Comparison of ENCODE assay signal across 8 mouse cellular contexts in the genomic region with DNA sequence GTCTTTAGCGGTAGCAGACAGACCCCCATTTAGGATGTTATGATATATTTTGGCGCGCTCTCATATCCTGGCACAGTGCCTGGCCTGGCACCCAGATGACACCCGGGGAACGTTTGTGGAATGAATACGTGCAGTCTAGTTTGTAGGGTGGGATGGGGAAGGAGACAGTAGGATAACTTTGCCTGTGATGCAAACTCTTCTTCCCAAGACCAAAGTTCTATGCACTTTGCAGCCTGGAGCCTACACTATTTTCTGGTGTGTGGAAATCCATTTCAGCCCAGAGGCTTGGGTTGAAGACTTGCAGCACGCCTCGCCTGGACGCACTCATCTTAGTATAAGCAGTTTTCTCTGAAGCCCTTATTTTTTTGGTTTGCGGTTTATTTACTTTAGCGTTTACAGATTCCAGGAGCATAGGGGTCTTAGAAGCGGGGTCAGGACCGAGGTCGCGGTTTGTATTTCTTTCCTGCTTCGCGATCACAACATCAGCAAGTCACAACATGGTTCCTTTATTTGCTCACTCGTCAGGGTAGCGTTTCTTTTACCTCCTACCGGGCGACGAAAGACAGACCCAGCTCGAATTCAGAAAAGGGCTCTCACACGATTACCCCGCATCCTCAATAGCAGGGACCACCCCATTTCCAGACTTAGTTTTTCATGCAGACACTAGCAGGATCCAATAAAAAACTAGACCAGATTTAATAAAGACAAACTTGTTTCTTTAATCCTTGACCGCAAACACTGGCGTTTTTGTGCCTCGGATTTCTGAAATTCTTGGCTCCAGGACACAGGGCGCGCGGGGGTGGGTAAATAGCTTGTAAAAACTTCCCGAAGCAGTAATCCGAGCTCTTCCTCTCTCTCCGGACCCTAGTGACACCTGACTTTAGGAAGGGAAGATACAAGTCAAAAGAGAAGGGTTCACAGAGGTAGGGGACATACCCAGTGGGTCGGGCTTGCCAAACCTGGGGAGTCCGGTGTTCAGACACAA. TPM values are rescaled to one million over a fixed set of nuclear protein-coding genes. Genes with fewer than 3 reads are reported as not detected.
DNase-seq lines count a peak whose midpoint lies in the region; ATAC-seq and TF ChIP-seq lines count a peak whose summit lies in the region.

No protein-coding gene starts in this region.

- peak overlapping the region; percentile 70 for H3K9ac ChIP-seq in heart, embryonic 12.5 days
- peak overlapping the region; percentile 82 for H3K9ac ChIP-seq in ES-E14 (ENCODE audit: insufficient read depth, low read depth, low read length, poor library complexity, severe bottlenecking)
- H3K9ac ChIP-seq in hindbrain, embryonic 13.5 days = peak overlapping the region; percentile 72

- peaks cover 36% of the 10 kb centered on the region for H3K4me1 ChIP-seq in heart, embryonic 12.5 days (replicated peaks)
- H3K4me1 ChIP-seq in ES-E14 (ENCODE audit: control insufficient read depth in 2 of 2, insufficient read depth in 2 of 2, low read length in 2 of 2, poor library complexity in 1 of 2) = peaks cover 3 to 5% of the 10 kb centered on the region in 2 experiments; a peak in 2 of 4 replicates
- peaks cover 17% of the 10 kb centered on the region for H3K4me1 ChIP-seq in hindbrain, embryonic 13.5 days (replicated peaks)

- in situ Hi-C loops in ES-E14 (cut with MboI; ENCODE audit: low sequenced_read_pairs in 2 of 2, unreplicated experiment in 2 of 2) = no loop called here

- peak overlapping the region; percentile 34; the same call in 1 of the 2 replicates for H3K27ac ChIP-seq in heart, embryonic 12.5 days (ENCODE audit: poor library complexity, severe bottlenecking)
- peak overlapping the region; percentile 40; the same call in 1 of the 2 replicates for H3K27ac ChIP-seq in ES-E14 (ENCODE audit: insufficient read depth, low read depth, low read length, poor library complexity, severe bottlenecking)
- H3K27ac ChIP-seq in hindbrain, embryonic 13.5 days = 0 out of 2 replicates have a peak overlapping the region, but pooled peaks have one; percentile 3

- WGBS in heart, embryonic 12.5 days = 5% methylated on average over 36 of the region's 36 CpGs
- WGBS in hindbrain, embryonic 13.5 days = 8% methylated on average over 36 of the region's 36 CpGs

- intact Hi-C loops in heart, postnatal 25 days (cut with DNase I) = loop anchor here (2.0 kb wide), 4 partner anchors 19 to 115 kb away; partner anchors contain the start of gene Sumf1

- peak overlapping the region; percentile 90 for H3K4me3 ChIP-seq in heart, embryonic 12.5 days
- H3K4me3 ChIP-seq in ES-E14 (ENCODE audit: insufficient read depth in 1 of 2, low read depth in 1 of 2, low read length in 2 of 2, poor library complexity in 1 of 2, severe bottlenecking in 1 of 2) = peak overlapping the region; percentile 80 to 82
- peak overlapping the region; percentile 66 for H3K4me3 ChIP-seq in hindbrain, embryonic 13.5 days

- no peaks in the 10 kb centered on the region for H3K9me3 ChIP-seq in heart, embryonic 12.5 days (replicated peaks)
- H3K9me3 ChIP-seq in ES-E14 (ENCODE audit: control insufficient read depth, insufficient read depth, low read depth, low read length) = no peaks in the 10 kb centered on the region
- H3K9me3 ChIP-seq in hindbrain, embryonic 13.5 days = no peaks in the 10 kb centered on the region

- DNase-seq in heart, postnatal 25 days (ENCODE audit: low spot score) = no peak
- no peak for DNase-seq in ES-E14 (ENCODE audit: low read depth, low spot score)
- peak; percentile 74 for DNase-seq in embryo, embryonic 10.5 days (ENCODE audit: low spot score)
- peak; percentile 36 for DNase-seq in lung, postnatal 10 days
- DNase-seq in thymus, postnatal 25 days = peak; percentile 39

- H3K27me3 ChIP-seq in heart, embryonic 12.5 days (replicated peaks) = no peaks in the 10 kb centered on the region
- peaks cover 16% of the 10 kb centered on the region; the same call in 1 of the 2 replicates for H3K27me3 ChIP-seq in hindbrain, embryonic 13.5 days

- 0 out of 2 replicates have a peak, but pooled peaks have one; percentile 16 for ATAC-seq in heart, embryonic 12.5 days (ENCODE audit: insufficient number of reproducible peaks, low FRiP score)
- peak; percentile 15 for ATAC-seq in hindbrain, embryonic 13.5 days (ENCODE audit: low FRiP score)
- no peak for ATAC-seq in frontal cortex, adult (ENCODE audit: low TSS enrichment)

- no peaks in the 10 kb centered on the region; the same call in 1 of the 2 replicates for H3K36me3 ChIP-seq in heart, embryonic 12.5 days
- peaks cover 3% of the 10 kb centered on the region; the same call in 1 of the 2 replicates for H3K36me3 ChIP-seq in ES-E14 (ENCODE audit: control insufficient read depth, insufficient read depth, low read length, poor library complexity, severe bottlenecking)
- H3K36me3 ChIP-seq in hindbrain, embryonic 13.5 days = no peaks in the 10 kb centered on the region

- peak overlapping the region; percentile 74 for H3K4me2 ChIP-seq in heart, embryonic 12.5 days
- H3K4me2 ChIP-seq in hindbrain, embryonic 13.5 days = peak overlapping the region; percentile 94

TF ChIP-seq in ES-E14, 5 proteins besides CTCF, POLR2A, EP300 and RAD21:
- no peak for TF ChIP-seq ZNF384 (IDR thresholded peaks at IDR 0.05; ENCODE audit: low read depth, low read length)
- TF ChIP-seq MAFK (IDR thresholded peaks at IDR 0.05; ENCODE audit: insufficient read depth, low read depth, low read length) = no peak
- TF ChIP-seq ZC3H11A (IDR thresholded peaks at IDR 0.05; ENCODE audit: borderline replicate concordance, low read depth, low read length) = no peak
- no peak for TF ChIP-seq HCFC1 (IDR thresholded peaks at IDR 0.05; ENCODE audit: borderline replicate concordance, insufficient read depth, low read length)
- no peak for TF ChIP-seq CHD2 (IDR thresholded peaks at IDR 0.05; ENCODE audit: low read depth, low read length)
TF ChIP-seq in ES-E14: peak in this region for 0.

RNA-seq across cellular contexts. Expression of gene Itpr1, which starts 0.7 kb away (rescaled TPM):
- 22.0 and 22.7 TPM in 2 replicates for polyA plus RNA-seq in heart, embryonic 12.5 days (2016; fragmentation: Nextera tagmentation; extraction: Ambion mirVana)
- total RNA-seq in heart, postnatal 25 days (2021) = 10 to 100 TPM; 44.1 to 44.2 TPM
- total RNA-seq in ES-E14 (2012; rRNA removed) = 52.8 and 87.9 TPM in 2 replicates
- polyA plus RNA-seq in hindbrain, embryonic 13.5 days (2015; fragmentation: Nextera tagmentation; extraction: Ambion mirVana) = 4.2 and 6.1 TPM in 2 replicates

RNA-seq across cellular contexts. Expression of gene Sumf1, which starts 26.8 kb away (rescaled TPM):
- polyA plus RNA-seq in heart, embryonic 12.5 days (2016; fragmentation: Nextera tagmentation; extraction: Ambion mirVana) = 24.6 and 25.2 TPM in 2 replicates
- total RNA-seq in heart, postnatal 25 days (2021) = 10 to 100 TPM; 11.2 to 12.4 TPM
- 26.5 and 43.6 TPM in 2 replicates for total RNA-seq in ES-E14 (2012; rRNA removed)
- 11.3 and 11.7 TPM in 2 replicates for polyA plus RNA-seq in hindbrain, embryonic 13.5 days (2015; fragmentation: Nextera tagmentation; extraction: Ambion mirVana)

Comparison
In these comparisons a context has a peak if more than half of its experiments do, and no peak if none do; other contexts are left out.
1. DNase-seq: peak in embryo, embryonic 10.5 days (single experiment), lung, postnatal 10 days (single experiment) and thymus, postnatal 25 days (single experiment); none in heart, postnatal 25 days (single experiment) and ES-E14 (single experiment).
2. Peak in every context shown above with its lines, with median percentiles within 50 percentile points of each other: H3K27ac ChIP-seq, H3K4me3 ChIP-seq and H3K9ac ChIP-seq.